Mouse (Mus musculus): ENCODE data around the gene Gm10277.
A peak's percentile ranks its signal among the peaks of the same experiment; 100 is the strongest.
"Not testable (repeated sequence)": the region's sequence is repeated elsewhere in the genome, so short reads cannot be mapped to it uniquely, and the experiment has no call there.

Gene Gm10277

GRCm38 (mm10) chr11:77769496-77769895, 18.1 kb downstream of the Gm10277 start:
- DNase-seq: no peak

GRCm38 (mm10) chr11:77766351-77767001, 21.1 kb downstream of the Gm10277 start:
- DNase-seq: peak; percentile 21 to 31

GRCm38 (mm10) chr11:77765459-77765777, 22.1 kb downstream of the Gm10277 start:
- DNase-seq: no peak

GRCm38 (mm10) chr11:77764694-77765458, 22.7 kb downstream of the Gm10277 start:
- no peak for DNase-seq

GRCm38 (mm10) chr11:77763673-77764340, 23.7 kb downstream of the Gm10277 start:
- peak in 1 of 2 experiments; percentile 14 for DNase-seq

- peak; percentile 86 to 90 for DNase-seq
These were observed 24.5 kb downstream of the Gm10277 start, which contains the start of gene Myo18a for GRCm38 (mm10) chr11:77762783-77763672. Myo18a (plus strand) TSS chr11:77763246.

GRCm38 (mm10) chr11:77760031-77760430, 27.5 kb downstream of the Gm10277 start:
- DNase-seq: no peak

- no peak for DNase-seq
These were observed 34.1 kb downstream of the Gm10277 start for GRCm38 (mm10) chr11:77753469-77753868.

- DNase-seq: no peak
These were observed 35.0 kb downstream of the Gm10277 start for GRCm38 (mm10) chr11:77752525-77752924.

- no peak for DNase-seq
These were observed 38.6 kb downstream of the Gm10277 start for GRCm38 (mm10) chr11:77748996-77749395.

- not testable (repeated sequence) for DNase-seq
These were observed 40.4 kb downstream of the Gm10277 start for GRCm38 (mm10) chr11:77747103-77747502.

GRCm38 (mm10) chr11:77746652-77747051, 40.9 kb downstream of the Gm10277 start:
- DNase-seq: no peak

- peak; percentile 47 to 54 for DNase-seq
These were observed 43.6 kb downstream of the Gm10277 start for GRCm38 (mm10) chr11:77743966-77744365.

GRCm38 (mm10) chr11:77738555-77738954, 49.0 kb downstream of the Gm10277 start:
- DNase-seq: no peak

GRCm38 (mm10) chr11:77737289-77737688, 50.3 kb downstream of the Gm10277 start:
- peak; percentile 80 to 81 for DNase-seq
